ENCODE assay signal across 9 mouse cellular contexts in genomic region chr9:27409733-27410132, GRCm38 (mm10). TPM values are rescaled to one million over a fixed set of nuclear protein-coding genes. Genes with fewer than 3 reads are reported as not detected.
DNase-seq lines count a peak whose midpoint lies in the region; TF ChIP-seq lines count a peak whose summit lies in the region.
"Had no signal": no experiment of that assay in that cellular context is flagged by ENCODE, and none has a peak within 500 bp of the region (broad histone marks: within the 10 kb centered on the region; RNA-seq: fewer than 3 reads in every experiment).

No protein-coding gene starts in this region.

- H3K27me3 ChIP-seq in kidney, adult 2 months (replicated peaks; ENCODE audit: control insufficient read depth, insufficient read depth, low read length), result no peaks in the 10 kb centered on the region

- no peak for TF ChIP-seq POLR2A in embryonic fibroblast, embryonic 13.5 days (IDR thresholded peaks at IDR 0.05; ENCODE audit: low read depth, low read length)
- TF ChIP-seq POLR2A in kidney, adult 2 months (IDR thresholded peaks at IDR 0.05; ENCODE audit: low read depth, low read length), result no peak

- no peaks in the 10 kb centered on the region for H3K4me1 ChIP-seq in embryonic fibroblast, embryonic 13.5 days (ENCODE audit: control insufficient read depth, insufficient read depth, low read length)
- H3K4me1 ChIP-seq in kidney, adult 2 months (ENCODE audit: control insufficient read depth, insufficient read depth, low read length), result no peaks in the 10 kb centered on the region

- peak; percentile 49 for DNase-seq in layer of hippocampus, adult 11-12 months (ENCODE audit: low spot score)
- DNase-seq in layer of hippocampus, postnatal 25 days (ENCODE audit: extremely low spot score in 1 of 2, low spot score in 1 of 2), result no peak
- DNase-seq in brain, adult 2 months (ENCODE audit: low read depth, low spot score), result peak; percentile 94
- DNase-seq in kidney, adult 2 months, result peak; percentile 32
- DNase-seq in lung, postnatal 14 days, result peak; percentile 39
- DNase-seq in skeletal muscle tissue, adult 2 months (ENCODE audit: low read depth, low spot score), result peak; percentile 41
- DNase-seq in gastrocnemius, postnatal 14 days, result no peak

- H3K4me3 ChIP-seq in embryonic fibroblast, embryonic 13.5 days (ENCODE audit: insufficient read depth, low read length), result no peak overlapping the region
- no peak overlapping the region for H3K4me3 ChIP-seq in kidney, adult 2 months (ENCODE audit: insufficient read depth, low read depth, low read length)
- H3K4me3 ChIP-seq: embryonic facial prominence, embryonic 13.5 days had no signal

- no peaks in the 10 kb centered on the region for H3K36me3 ChIP-seq in kidney, adult 2 months (ENCODE audit: control insufficient read depth, insufficient read depth, low read length)
- H3K36me3 ChIP-seq: embryonic facial prominence, embryonic 13.5 days had no signal

- intact Hi-C loops in gastrocnemius, postnatal 14 days (cut with DNase I; ENCODE audit: low total_unique reads), result loop anchor here (2.0 to 5.0 kb wide), 2 partner anchors 788 to 839 kb away; no protein-coding TSS in a partner anchor

- no peak overlapping the region for H3K27ac ChIP-seq in embryonic fibroblast, embryonic 13.5 days (ENCODE audit: insufficient read depth, low read length)
- H3K27ac ChIP-seq in kidney, adult 2 months (ENCODE audit: insufficient read depth, low read depth, low read length), result no peak overlapping the region
- H3K27ac ChIP-seq: embryonic facial prominence, embryonic 13.5 days had no signal

- TF ChIP-seq CTCF in embryonic fibroblast, embryonic 13.5 days (IDR thresholded peaks at IDR 0.05; ENCODE audit: borderline replicate concordance, insufficient read depth, low read length), result 0 out of 2 replicates have a peak, but pooled peaks have one; percentile 4
- peak; percentile 44 for TF ChIP-seq CTCF in kidney, adult 2 months (conservative IDR thresholded peaks at IDR 0.05; ENCODE audit: insufficient read depth, insufficient read length, low read depth, low read length)

RNA-seq across cellular contexts. Expression of gene Spata19, which starts 13.1 kb away (rescaled TPM):
- total RNA-seq in layer of hippocampus, postnatal 25 days (2021), result not detected
- polyA plus RNA-seq in embryonic fibroblast, embryonic 13.5 days (2011; ENCODE audit: insufficient read length, low read depth, missing spikeins), result not detected in 2 replicates
- not detected in 2 replicates for polyA plus RNA-seq in kidney, adult 2 months (2012; rRNA removed)
- not detected for total RNA-seq in gastrocnemius, postnatal 14 days (2021)
- polyA plus RNA-seq: embryonic facial prominence, embryonic 13.5 days had no signal

Comparison
In these comparisons a context has a peak if more than half of its experiments do, and no peak if none do; other contexts are left out.
1. DNase-seq: peak in layer of hippocampus, adult 11-12 months (single experiment), brain, adult 2 months (single experiment), kidney, adult 2 months (single experiment), lung, postnatal 14 days (single experiment) and skeletal muscle tissue, adult 2 months (single experiment); none in layer of hippocampus, postnatal 25 days (0 of 2) and gastrocnemius, postnatal 14 days (single experiment).